Mouse (Mus musculus) G1E (cell line): ENCODE results near the gene Snx8. TPM values are rescaled to one million over a fixed set of nuclear protein-coding genes. Genes with fewer than 3 reads are reported as not detected.

Experiments used
- ATAC-seq: 2 replicates; pipeline ENCODE4 v1.8.0; 2016; ENCODE audit warnings: mild to moderate bottlenecking; ENCODE audit not compliant: insufficient number of reproducible peaks, poor library complexity, low FRiP score, severe bottlenecking; ENCODE audit errors: extremely low read depth
- DNase-seq: peaks from one replicate; pipeline ENCODE4 v3.0.0; 2012; ENCODE audit warnings: low spot score
- H3K27me3 ChIP-seq: 2 replicates; pipeline ENCODE4 v1.6.1; 2012; ENCODE audit warnings: mild to moderate bottlenecking, low read length, inconsistent platforms; ENCODE audit not compliant: insufficient read depth
- H3K36me3 ChIP-seq: replicated peaks from 2 replicates; pipeline ENCODE3; 2012; ENCODE audit warnings: mild to moderate bottlenecking, inconsistent platforms
- H3K4me1 ChIP-seq: 2 replicates; pipeline ENCODE4 v1.6.1; 2012; ENCODE audit warnings: low read depth, low read length, inconsistent platforms, mixed read lengths; ENCODE audit not compliant: insufficient read depth
- H3K4me3 ChIP-seq: 2 replicates; pipeline ENCODE4 v1.5.1; 2012; ENCODE audit warnings: low read depth, mild to moderate bottlenecking, inconsistent platforms, low read length, moderate library complexity, mixed read lengths
- H3K9me3 ChIP-seq: replicated peaks from 2 replicates; pipeline ENCODE4 v1.6.1; 2012; ENCODE audit warnings: inconsistent platforms
- CTCF ChIP-seq: IDR thresholded peaks from 2 replicates; pipeline ENCODE4 v1.5.1; 2012; ENCODE audit warnings: low read depth, low read length, inconsistent platforms, mixed read lengths
- GATA1 ChIP-seq: IDR thresholded peaks from 2 replicates; pipeline ENCODE4 v1.6.1; 2012; ENCODE audit warnings: borderline replicate concordance, low read length, inconsistent platforms, mixed read lengths
- GATA2 ChIP-seq: IDR thresholded peaks from 2 replicates; pipeline ENCODE4 v1.6.1; 2012; ENCODE audit warnings: low read depth, low read length, inconsistent platforms, borderline replicate concordance
- POLR2AphosphoS5 ChIP-seq: IDR thresholded peaks from 2 replicates; pipeline ENCODE4 v1.6.1; 2012; ENCODE audit warnings: low read depth, low read length, inconsistent platforms; ENCODE audit not compliant: insufficient replicate concordance
- TAL1 ChIP-seq: conservative IDR thresholded peaks from 2 replicates; pipeline ENCODE4 v1.6.1; 2012; ENCODE audit warnings: low read depth, low read length, inconsistent platforms, mixed read lengths
- polyA plus RNA-seq: library from polyadenylated mRNA; stranded (reverse); fragments of >175 nt; gene quantifications from 2 replicates; pipeline ENCODE4 v1.2.3, GENCODE M21; 2012
- total RNA-seq, 2 experiments: library from RNA; stranded (forward) in 1 of 2; stranded (reverse) in 1 of 2; fragments of 200-1000 nt in 1 of 2; fragments of >200 nt in 1 of 2; fragmentation: Nextera tagmentation in 1 of 2; gene quantifications; 2 replicates each; pipeline ENCODE4 v1.2.3; 2014 to 2017

Gene Snx8
- total and polyA plus RNA-seq, 3 experiments: 17.8 to 21.8 (median 19.9) TPM

DNA sequence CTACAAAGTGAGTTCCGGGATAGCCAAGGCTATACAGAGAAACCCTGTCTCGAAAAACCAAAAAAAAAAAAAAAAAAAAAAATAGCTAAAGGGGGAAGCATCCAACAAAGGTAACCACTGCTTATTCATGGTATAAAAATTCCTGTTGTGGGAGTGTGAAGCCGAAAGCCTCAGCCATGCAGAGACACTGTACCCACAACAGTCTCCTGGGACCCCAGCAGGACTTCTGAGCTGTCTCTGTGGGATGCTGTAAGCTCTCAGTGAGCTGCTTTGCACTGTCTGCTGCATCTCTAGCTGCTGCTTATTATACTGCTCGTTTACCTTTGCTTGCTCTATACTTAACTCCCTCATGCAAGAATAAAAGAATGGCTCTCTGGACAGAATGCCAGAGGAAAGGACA, 90.8 kb downstream of the Snx8 start:
- TF ChIP-seq POLR2AphosphoS5 (no peak), GATA2 (no peak), CTCF (no peak), GATA1 (no peak), TAL1 (no peak)
- Histone ChIP-seq H3K9me3 (no peaks in the 10 kb centered on the region), H3K36me3 (peaks cover 88% of the 10 kb centered on the region), H3K27me3 (no peaks in the 10 kb centered on the region), H3K4me3 (no peak overlapping the region), H3K4me1 (no peaks in the 10 kb centered on the region)
- DNase-seq (no peak), ATAC-seq (no peak)

GRCm38 (mm10) chr5:140292152-140292551, 96.9 kb downstream of the Snx8 start:
- TF ChIP-seq GATA2 (no peak), POLR2AphosphoS5 (no peak), TAL1 (no peak), GATA1 (no peak), CTCF (no peak; the same call in 1 of the 2 replicates)
- DNase-seq (peak; percentile 14), ATAC-seq (no peak)
- H3K4me1 ChIP-seq: no peaks in the 10 kb centered on the region
- H3K9me3 ChIP-seq: no peaks in the 10 kb centered on the region
- no peaks in the 10 kb centered on the region for H3K27me3 ChIP-seq
- H3K4me3 ChIP-seq: no peak overlapping the region
- H3K36me3 ChIP-seq: peaks cover 94% of the 10 kb centered on the region

Other genes with a start within 250 kb of the Snx8 start
- 26.4 and 28.9 TPM in 2 replicates for gene Mad1l1, start 67.7 kb downstream of the Snx8 start, total RNA-seq (2014; fragmentation: Nextera tagmentation)
- 45.9 and 46.4 TPM in 2 replicates for gene Mad1l1, start 67.7 kb downstream of the Snx8 start, total RNA-seq (2017)
- 23.1 and 28.0 TPM in 2 replicates for gene Mad1l1, start 67.7 kb downstream of the Snx8 start, polyA plus RNA-seq
- gene Nudt1, start 67.6 kb downstream of the Snx8 start, total RNA-seq (2014; fragmentation: Nextera tagmentation): 6.2 and 8.9 TPM in 2 replicates
- 30.1 and 34.4 TPM in 2 replicates for gene Nudt1, start 67.6 kb downstream of the Snx8 start, total RNA-seq (2017)
- 8.3 and 13.1 TPM in 2 replicates for gene Nudt1, start 67.6 kb downstream of the Snx8 start, polyA plus RNA-seq
- 4.8 and 4.9 TPM in 2 replicates for gene Mrm2, start 57.4 kb downstream of the Snx8 start, total RNA-seq (2014; fragmentation: Nextera tagmentation)
- gene Mrm2, start 57.4 kb downstream of the Snx8 start, total RNA-seq (2017): 8.2 and 8.5 TPM in 2 replicates
- gene Mrm2, start 57.4 kb downstream of the Snx8 start, polyA plus RNA-seq: 11.0 and 13.6 TPM in 2 replicates
- 237 and 276 TPM in 2 replicates for gene Eif3b, start 30.1 kb upstream of the Snx8 start, total RNA-seq (2014; fragmentation: Nextera tagmentation)
- gene Eif3b, start 30.1 kb upstream of the Snx8 start, total RNA-seq (2017): 87.5 and 137 TPM in 2 replicates
- gene Eif3b, start 30.1 kb upstream of the Snx8 start, polyA plus RNA-seq: 101 and 133 TPM in 2 replicates
- gene Gm4869, start 56.4 kb upstream of the Snx8 start, total RNA-seq (2014; fragmentation: Nextera tagmentation): not detected in 2 replicates
- gene Gm4869, start 56.4 kb upstream of the Snx8 start, total RNA-seq (2017): not detected in 2 replicates
- not detected in 2 replicates for gene Gm4869, start 56.4 kb upstream of the Snx8 start, polyA plus RNA-seq
- gene Chst12, start 116.3 kb upstream of the Snx8 start, total RNA-seq (2014; fragmentation: Nextera tagmentation): not detected in 2 replicates
- 0.16 and 0.17 TPM in 2 replicates for gene Chst12, start 116.3 kb upstream of the Snx8 start, total RNA-seq (2017)
- gene Chst12, start 116.3 kb upstream of the Snx8 start, polyA plus RNA-seq: 0.34 and 0.36 TPM in 2 replicates
- gene Grifin, start 175.8 kb upstream of the Snx8 start, total RNA-seq (2014; fragmentation: Nextera tagmentation): not detected in 2 replicates
- gene Grifin, start 175.8 kb upstream of the Snx8 start, total RNA-seq (2017): not detected in 2 replicates
- gene Grifin, start 175.8 kb upstream of the Snx8 start, polyA plus RNA-seq: not detected in 2 replicates
- 3.1 and 4.3 TPM in 2 replicates for gene Lfng, start 218.1 kb upstream of the Snx8 start, total RNA-seq (2014; fragmentation: Nextera tagmentation)
- 11.4 and 15.2 TPM in 2 replicates for gene Lfng, start 218.1 kb upstream of the Snx8 start, total RNA-seq (2017)
- gene Lfng, start 218.1 kb upstream of the Snx8 start, polyA plus RNA-seq: 11.2 and 12.0 TPM in 2 replicates